Mouse (Mus musculus): Measurements from ENCODE around the gene Tmem116. TPM values are rescaled to one million over a fixed set of nuclear protein-coding genes. Genes with fewer than 3 reads are reported as not detected.

Tmem116 gene
- polyA plus RNA-seq, 2 experiments = 0.46 to 0.57 TPM

DNA sequence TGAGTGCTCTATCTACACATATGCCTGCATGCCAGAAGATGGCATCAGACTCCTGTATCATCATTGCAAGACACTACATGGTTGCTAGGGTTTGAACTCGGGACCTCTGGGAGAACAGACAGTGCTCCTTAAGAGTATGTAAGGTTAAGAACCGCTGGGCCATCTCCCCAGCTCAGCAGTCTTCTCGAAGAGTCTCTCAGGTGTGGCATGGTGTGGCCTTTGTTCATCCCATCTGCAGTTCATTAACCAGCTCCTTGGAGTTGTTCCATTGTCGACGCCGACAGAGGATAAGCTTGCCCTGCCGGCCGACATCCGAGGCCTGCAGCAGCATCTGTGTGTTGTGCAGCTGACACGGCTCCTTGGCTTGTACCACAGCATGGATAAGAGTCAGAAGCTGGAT lies 28.4 kb upstream of the Tmem116 start:
- 85% methylated on average over 10 of the region's 10 CpGs for whole genome bisulfite sequencing (ENCODE audit: insufficient replicate concordance)

DNA sequence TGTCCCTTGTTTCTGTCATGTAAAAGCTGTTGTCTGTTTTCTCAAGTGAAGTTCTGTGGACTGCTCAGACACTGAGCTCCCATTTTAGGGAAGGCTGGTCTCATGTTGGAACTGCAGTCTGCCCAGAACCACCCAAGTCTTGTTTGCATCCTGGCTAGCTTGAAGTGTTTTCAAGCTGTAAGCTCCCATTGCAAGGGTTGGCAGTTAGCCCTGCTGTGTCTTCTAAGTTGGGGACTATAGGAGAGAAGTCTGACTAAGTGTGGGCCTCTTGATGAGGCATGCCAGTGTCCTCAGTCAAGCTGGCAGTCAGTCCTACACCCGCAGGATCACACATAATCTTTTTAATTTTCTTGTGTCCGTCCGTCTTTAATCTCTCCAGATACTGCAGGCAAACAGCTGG lies 22.7 kb upstream of the Tmem116 start:
- Histone ChIP-seq H3K27ac (no peak overlapping the region), H3K4me1 (replicated peaks; ENCODE audit: control insufficient read depth in 2 of 2, insufficient read depth in 2 of 2, low read length in 1 of 2) (no peaks in the 10 kb centered on the region), H3K27me3 (ENCODE audit: control insufficient read depth, insufficient read depth, low read length) (no peaks in the 10 kb centered on the region), H3K4me2 (ENCODE audit: low read depth) (no peak overlapping the region), H3K9me3 (ENCODE audit: control insufficient read depth, low read length) (no peaks in the 10 kb centered on the region), H3K9ac (replicated peaks) (no peak overlapping the region), H3K36me3 (replicated peaks; ENCODE audit: control insufficient read depth, insufficient read depth, low read depth) (peaks cover 85% of the 10 kb centered on the region), H3K4me3 (ENCODE audit: insufficient read depth in 1 of 2, low read depth in 2 of 2, low read length in 2 of 2) (no peak overlapping the region)
- WGBS (ENCODE audit: insufficient replicate concordance) = 78% methylated on average over 3 of the region's 3 CpGs
- no peak for DNase-seq (ENCODE audit: low read depth in 3 of 3, low spot score in 3 of 3)
- ATAC-seq (ENCODE audit: insufficient read depth) = no peak
- TF ChIP-seq EP300 (IDR thresholded peaks at IDR 0.05; ENCODE audit: low read depth) (no peak), CTCF (IDR thresholded peaks at IDR 0.05; ENCODE audit: low read depth) (no peak)

More for the DNA sequence above, 28.4 kb upstream of the Tmem116 start:
- ATAC-seq (ENCODE audit: insufficient read depth) = no peak
- Histone ChIP-seq H3K4me1 (replicated peaks; ENCODE audit: control insufficient read depth in 2 of 2, insufficient read depth in 2 of 2, low read length in 1 of 2) (no peaks in the 10 kb centered on the region), H3K9me3 (ENCODE audit: control insufficient read depth, low read length) (no peaks in the 10 kb centered on the region), H3K9ac (replicated peaks) (no peak overlapping the region), H3K4me3 (ENCODE audit: insufficient read depth in 1 of 2, low read depth in 2 of 2, low read length in 2 of 2) (no peak overlapping the region), H3K36me3 (replicated peaks; ENCODE audit: control insufficient read depth, insufficient read depth, low read depth) (peaks cover 76% of the 10 kb centered on the region), H3K27me3 (ENCODE audit: control insufficient read depth, insufficient read depth, low read length) (no peaks in the 10 kb centered on the region), H3K27ac (no peak overlapping the region), H3K4me2 (ENCODE audit: low read depth) (no peak overlapping the region)
- no peak for DNase-seq (ENCODE audit: low read depth in 3 of 3, low spot score in 3 of 3)
- no peak for TF ChIP-seq EP300 (IDR thresholded peaks at IDR 0.05; ENCODE audit: low read depth)
- no peak for TF ChIP-seq CTCF (IDR thresholded peaks at IDR 0.05; ENCODE audit: low read depth)

DNA sequence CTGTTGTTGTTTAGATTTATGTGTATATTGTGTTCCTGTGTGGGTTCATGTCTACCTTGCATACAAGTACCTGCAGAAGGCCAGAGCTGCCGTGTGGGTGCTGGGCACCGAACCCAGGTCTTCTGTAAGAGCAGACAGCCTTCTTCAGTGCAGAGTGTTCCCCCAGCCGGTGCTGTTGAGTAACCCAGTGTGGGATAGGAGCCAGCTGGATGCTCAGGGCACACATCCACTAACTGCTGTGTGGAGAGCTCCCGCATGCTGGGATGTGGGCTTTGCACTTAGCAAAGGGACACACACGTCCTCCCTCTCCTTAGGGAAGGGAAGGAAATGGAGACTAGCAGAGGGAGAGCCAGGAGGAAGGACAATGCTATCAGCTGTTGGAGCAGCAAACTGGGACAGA lies 13.6 kb upstream of the Tmem116 start:
- Histone ChIP-seq H3K27me3 (ENCODE audit: control insufficient read depth, insufficient read depth, low read length) (no peaks in the 10 kb centered on the region), H3K4me2 (ENCODE audit: low read depth) (no peak overlapping the region), H3K9ac (replicated peaks) (no peak overlapping the region), H3K9me3 (ENCODE audit: control insufficient read depth, low read length) (no peaks in the 10 kb centered on the region), H3K27ac (no peak overlapping the region), H3K4me1 (replicated peaks; ENCODE audit: control insufficient read depth in 2 of 2, insufficient read depth in 2 of 2, low read length in 1 of 2) (no peaks in the 10 kb centered on the region), H3K4me3 (ENCODE audit: insufficient read depth in 1 of 2, low read depth in 2 of 2, low read length in 2 of 2) (no peak overlapping the region), H3K36me3 (replicated peaks; ENCODE audit: control insufficient read depth, insufficient read depth, low read depth) (peaks cover 71% of the 10 kb centered on the region)
- ATAC-seq (ENCODE audit: insufficient read depth) (no peak), DNase-seq (ENCODE audit: low read depth in 3 of 3, low spot score in 3 of 3) (no peak)
- WGBS (ENCODE audit: insufficient replicate concordance) = 73% methylated on average over 5 of the region's 5 CpGs
- TF ChIP-seq CTCF (IDR thresholded peaks at IDR 0.05; ENCODE audit: low read depth) (no peak), EP300 (IDR thresholded peaks at IDR 0.05; ENCODE audit: low read depth) (no peak)

DNA sequence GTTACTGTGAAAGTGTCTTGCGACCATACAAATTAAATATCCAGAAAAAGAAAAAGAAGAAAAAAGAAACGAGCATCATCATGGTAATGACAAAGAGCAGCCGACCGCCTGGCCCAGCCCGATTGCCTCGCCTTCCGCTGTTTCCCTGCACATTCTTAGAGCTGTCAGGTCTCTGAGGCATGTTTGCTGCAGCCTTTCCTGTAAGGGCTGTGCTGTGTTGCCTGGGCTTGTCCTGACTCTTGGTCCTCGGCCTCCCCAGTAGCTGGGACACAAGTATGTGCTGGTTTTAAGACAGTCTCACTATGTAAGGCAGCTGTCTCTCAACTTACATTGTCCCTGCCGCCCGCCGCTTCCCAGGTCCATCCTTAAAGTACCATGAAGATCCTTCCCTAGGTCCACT lies 12.9 kb upstream of the Tmem116 start:
- ATAC-seq (ENCODE audit: insufficient read depth) (no peak), DNase-seq (ENCODE audit: low read depth in 3 of 3, low spot score in 3 of 3) (no peak)
- Histone ChIP-seq H3K4me2 (ENCODE audit: low read depth) (no peak overlapping the region), H3K4me1 (replicated peaks; ENCODE audit: control insufficient read depth in 2 of 2, insufficient read depth in 2 of 2, low read length in 1 of 2) (no peaks in the 10 kb centered on the region), H3K27ac (no peak overlapping the region), H3K27me3 (ENCODE audit: control insufficient read depth, insufficient read depth, low read length) (no peaks in the 10 kb centered on the region), H3K9ac (replicated peaks) (no peak overlapping the region), H3K9me3 (ENCODE audit: control insufficient read depth, low read length) (no peaks in the 10 kb centered on the region), H3K36me3 (replicated peaks; ENCODE audit: control insufficient read depth, insufficient read depth, low read depth) (peaks cover 73% of the 10 kb centered on the region), H3K4me3 (ENCODE audit: insufficient read depth in 1 of 2, low read depth in 2 of 2, low read length in 2 of 2) (no peak overlapping the region)
- WGBS (ENCODE audit: insufficient replicate concordance) = 89% methylated on average over 11 of the region's 11 CpGs
- TF ChIP-seq EP300 (IDR thresholded peaks at IDR 0.05; ENCODE audit: low read depth) (no peak), CTCF (IDR thresholded peaks at IDR 0.05; ENCODE audit: low read depth) (no peak)

DNA sequence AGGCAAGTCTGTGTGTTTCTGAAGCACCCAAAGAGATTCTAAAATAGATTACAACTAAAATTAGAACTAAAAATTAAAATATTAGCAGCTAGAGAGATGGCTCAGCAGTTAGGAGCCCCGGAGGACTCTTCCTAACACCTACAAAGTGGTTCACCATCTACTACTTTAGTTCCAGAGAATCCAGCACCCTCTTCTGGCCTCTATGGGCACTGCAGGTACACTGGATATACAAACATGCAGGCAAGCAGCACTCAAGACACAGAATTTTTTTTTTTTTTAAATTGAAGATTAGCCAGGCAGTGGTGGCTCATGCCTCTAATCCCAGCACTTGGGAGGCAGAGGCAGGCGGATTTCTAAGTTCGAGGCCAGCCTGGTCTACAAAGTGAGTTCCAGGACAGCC lies 8.1 kb upstream of the Tmem116 start:
- WGBS (ENCODE audit: insufficient replicate concordance) = 70% methylated on average over 3 of the region's 3 CpGs

More for the DNA sequence above, 8.1 kb upstream of the Tmem116 start:
- H3K27me3 ChIP-seq (ENCODE audit: control insufficient read depth, insufficient read depth, low read length) = no peaks in the 10 kb centered on the region
- H3K4me2 ChIP-seq (ENCODE audit: low read depth) = no peak overlapping the region
- no peaks in the 10 kb centered on the region for H3K4me1 ChIP-seq (replicated peaks; ENCODE audit: control insufficient read depth in 2 of 2, insufficient read depth in 2 of 2, low read length in 1 of 2)
- TF ChIP-seq EP300 (IDR thresholded peaks at IDR 0.05; ENCODE audit: low read depth) (no peak), CTCF (IDR thresholded peaks at IDR 0.05; ENCODE audit: low read depth) (peak; percentile 65)
- peaks cover 90% of the 10 kb centered on the region for H3K36me3 ChIP-seq (replicated peaks; ENCODE audit: control insufficient read depth, insufficient read depth, low read depth)
- ATAC-seq (ENCODE audit: insufficient read depth) (no peak), DNase-seq (ENCODE audit: low read depth in 3 of 3, low spot score in 3 of 3) (peak; percentile 45 to 51 (median 45))
- no peak overlapping the region for H3K9ac ChIP-seq (replicated peaks)
- H3K4me3 ChIP-seq (ENCODE audit: insufficient read depth in 1 of 2, low read depth in 2 of 2, low read length in 2 of 2) = no peak overlapping the region
- no peaks in the 10 kb centered on the region for H3K9me3 ChIP-seq (ENCODE audit: control insufficient read depth, low read length)
- H3K27ac ChIP-seq = no peak overlapping the region
